Mouse (Mus musculus) forebrain, embryonic 10.5 days (tissue): Measurements from ENCODE around the gene Esrp2. TPM values are rescaled to one million over a fixed set of nuclear protein-coding genes. Genes with fewer than 3 reads are reported as not detected.

Experiments used
- DNase-seq: peaks from one replicate; pipeline ENCODE4 v3.0.0-alpha.2; 2017; ENCODE audit warnings: low spot score; ENCODE audit errors: extremely low spot score
- H3K27ac ChIP-seq: fragments of 300-500 bp; sonication (generic); 2 replicates; pipeline ENCODE4 v1.5.1; 2016; ENCODE audit warnings: mild to moderate bottlenecking
- H3K27me3 ChIP-seq: fragments of 300-500 bp; sonication (generic); 2 replicates; pipeline ENCODE4 v1.6.1; 2016; ENCODE audit warnings: mild to moderate bottlenecking; ENCODE audit not compliant: poor library complexity, severe bottlenecking
- H3K36me3 ChIP-seq: fragments of 300-500 bp; sonication (generic); replicated peaks from 2 replicates; pipeline ENCODE4 v1.6.1; 2016; ENCODE audit warnings: mild to moderate bottlenecking, moderate library complexity
- H3K4me1 ChIP-seq: fragments of 300-500 bp; sonication (generic); 2 replicates; pipeline ENCODE4 v1.6.1; 2016
- H3K4me3 ChIP-seq: fragments of 300-500 bp; sonication (generic); 2 replicates; pipeline ENCODE4 v1.5.1; 2016; ENCODE audit warnings: mild to moderate bottlenecking, moderate library complexity
- H3K9me3 ChIP-seq: fragments of 300-500 bp; sonication (generic); 2 replicates; pipeline ENCODE4 v1.6.1; 2016; ENCODE audit warnings: mild to moderate bottlenecking, moderate library complexity
- WGBS: fragments of 180-500 bp; shearing (Covaris S2); methylation state at CpG from one replicate; pipeline ENCODE4 v1.1.7; 2016; 5-methylcytosine and 5-hydroxymethylcytosine counted together
- polyA plus RNA-seq: library from polyadenylated mRNA; unstranded; fragments of >200 nt; fragmentation: Nextera tagmentation; extraction: Ambion mirVana; gene quantifications from 2 replicates; pipeline ENCODE4 v1.2.1, GENCODE M21; 2016

Esrp2 gene
- polyA plus RNA-seq, 1 experiment from 2014 or later = 2.0 TPM

DNA sequence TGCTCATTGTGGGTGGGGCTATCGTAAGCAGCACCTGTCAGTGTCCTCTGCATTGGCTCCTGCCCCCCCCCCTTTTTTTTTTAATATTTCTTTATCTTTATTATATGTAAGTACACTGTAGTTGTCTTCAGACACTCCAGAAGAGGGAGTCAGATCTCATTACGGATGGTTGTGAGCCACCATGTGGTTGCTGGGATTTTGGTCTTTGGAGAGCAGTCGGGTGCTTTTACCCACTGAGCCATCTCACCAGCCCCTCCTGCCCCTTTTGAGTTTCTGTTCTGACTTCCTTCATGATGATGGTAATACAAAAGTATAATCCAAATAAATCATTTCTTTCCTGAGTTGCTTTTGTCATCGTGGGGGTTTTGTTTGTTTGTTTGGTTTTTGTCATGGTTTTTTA, 34.5 kb downstream of the Esrp2 start:
- DNase-seq = no peak
- no peaks in the 10 kb centered on the region for H3K4me1 ChIP-seq
- H3K27ac ChIP-seq = no peak overlapping the region
- H3K36me3 ChIP-seq = peaks cover 83% of the 10 kb centered on the region
- H3K9me3 ChIP-seq = no peaks in the 10 kb centered on the region
- H3K27me3 ChIP-seq = no peaks in the 10 kb centered on the region
- no peak overlapping the region for H3K4me3 ChIP-seq
- 93% methylated on average over 4 of the region's 4 CpGs for WGBS

Other genes with a start within 250 kb of the Esrp2 start
- gene Nrn1l, start 243.4 kb downstream of the Esrp2 start, polyA plus RNA-seq = 0.33 and 0.65 TPM in 2 replicates
- 29.6 and 29.9 TPM in 2 replicates for gene Pskh1, start 236.5 kb downstream of the Esrp2 start, polyA plus RNA-seq
- 1.5 and 2.1 TPM in 2 replicates for gene Ctrl, start 203.1 kb downstream of the Esrp2 start, polyA plus RNA-seq
- 28.9 and 31.5 TPM in 2 replicates for gene Psmb10, start 198.5 kb downstream of the Esrp2 start, polyA plus RNA-seq
- 0.76 and 1.4 TPM in 2 replicates for gene Lcat, start 193.6 kb downstream of the Esrp2 start, polyA plus RNA-seq
- gene Slc12a4, start 170.9 kb downstream of the Esrp2 start, polyA plus RNA-seq = 14.9 and 17.8 TPM in 2 replicates
- not detected in 2 replicates for gene Dpep3, start 157.5 kb downstream of the Esrp2 start, polyA plus RNA-seq
- gene Dus2, start 145.6 kb downstream of the Esrp2 start, polyA plus RNA-seq = 19.4 and 20.5 TPM in 2 replicates
- gene Dpep2nb, start 131.0 kb downstream of the Esrp2 start, polyA plus RNA-seq = not detected in 2 replicates
- gene Ddx28, start 125.1 kb downstream of the Esrp2 start, polyA plus RNA-seq = 24.0 and 24.7 TPM in 2 replicates
- gene Nfatc3, start 78.1 kb downstream of the Esrp2 start, polyA plus RNA-seq = 6.6 TPM in 2 replicates
- gene Pla2g15, start 13.4 kb upstream of the Esrp2 start, polyA plus RNA-seq = 12.6 and 14.0 TPM in 2 replicates
- 86.5 and 87.9 TPM in 2 replicates for gene Slc7a6, start 31.9 kb upstream of the Esrp2 start, polyA plus RNA-seq
- 36.5 and 37.2 TPM in 2 replicates for gene Slc7a6os, start 74.0 kb upstream of the Esrp2 start, polyA plus RNA-seq
- 88.6 and 89.1 TPM in 2 replicates for gene Prmt7, start 74.0 kb upstream of the Esrp2 start, polyA plus RNA-seq
- 5.3 and 6.2 TPM in 2 replicates for gene Smpd3, start 201.0 kb upstream of the Esrp2 start, polyA plus RNA-seq